ENCODE assay signal across 8 mouse cellular contexts in genomic region chr5:111331099-111331435, GRCm38 (mm10). TPM values are rescaled to one million over a fixed set of nuclear protein-coding genes. Genes with fewer than 3 reads are reported as not detected.
DNase-seq lines count a peak whose midpoint lies in the region; ATAC-seq and TF ChIP-seq lines count a peak whose summit lies in the region.

No protein-coding gene starts in this region.

- peaks cover 18% of the 10 kb centered on the region for H3K4me1 ChIP-seq in heart, embryonic 12.5 days (replicated peaks)
- H3K4me1 ChIP-seq in E14TG2a.4 (replicated peaks; ENCODE audit: low read depth, low read length): peaks cover 62% of the 10 kb centered on the region
- peaks cover 23% of the 10 kb centered on the region for H3K4me1 ChIP-seq in forebrain, embryonic 10.5 days
- H3K4me1 ChIP-seq in liver, embryonic 13.5 days (replicated peaks): peaks cover 50% of the 10 kb centered on the region

- H3K9me3 ChIP-seq in heart, embryonic 12.5 days (replicated peaks): 0 out of 2 replicates have a peak, but pooled peaks cover 6% of the 10 kb centered on the region
- H3K9me3 ChIP-seq in E14TG2a.4 (ENCODE audit: low read length): no peaks in the 10 kb centered on the region
- H3K9me3 ChIP-seq in forebrain, embryonic 10.5 days: no peaks in the 10 kb centered on the region
- H3K9me3 ChIP-seq in liver, embryonic 13.5 days (replicated peaks): no peaks in the 10 kb centered on the region

- peak overlapping the region; percentile 97 for H3K9ac ChIP-seq in heart, embryonic 12.5 days
- peak overlapping the region; percentile 97 for H3K9ac ChIP-seq in liver, embryonic 13.5 days

- DNase-seq in heart, adult 11 months: no peak
- no peak for DNase-seq in forebrain, embryonic 10.5 days (ENCODE audit: extremely low spot score, low spot score)
- no peak for DNase-seq in liver, embryonic 13.5 days
- no peak for DNase-seq in left cerebral cortex, adult 9 months (ENCODE audit: low spot score in 2 of 2)
- DNase-seq in cerebellum, adult 11-12 months: no peak
- no peak for DNase-seq in cerebellum, postnatal 4 days (ENCODE audit: low spot score in 2 of 2)

- no peak; the same call in 1 of the 2 replicates for ATAC-seq in heart, embryonic 12.5 days (ENCODE audit: insufficient number of reproducible peaks, low FRiP score)
- ATAC-seq in liver, embryonic 13.5 days (ENCODE audit: low read depth): no peak

- H3K36me3 ChIP-seq in heart, embryonic 12.5 days: peaks cover 21% of the 10 kb centered on the region
- H3K36me3 ChIP-seq in E14TG2a.4 (ENCODE audit: insufficient read depth, low read length): peaks cover 35% of the 10 kb centered on the region
- H3K36me3 ChIP-seq in forebrain, embryonic 10.5 days (replicated peaks): peaks cover 37% of the 10 kb centered on the region
- H3K36me3 ChIP-seq in liver, embryonic 13.5 days: peaks cover 28% of the 10 kb centered on the region

- H3K4me2 ChIP-seq in heart, embryonic 12.5 days: peak overlapping the region; percentile 78
- peak overlapping the region; percentile 81 for H3K4me2 ChIP-seq in liver, embryonic 13.5 days

- TF ChIP-seq CTCF in E14TG2a.4 (conservative IDR thresholded peaks at IDR 0.05; ENCODE audit: low read length): no peak

- H3K4me3 ChIP-seq in heart, embryonic 12.5 days: peak overlapping the region; percentile 91
- H3K4me3 ChIP-seq in E14TG2a.4 (replicated peaks; ENCODE audit: low read length): peak overlapping the region; percentile 99
- H3K4me3 ChIP-seq in forebrain, embryonic 10.5 days: peak overlapping the region; percentile 89
- H3K4me3 ChIP-seq in liver, embryonic 13.5 days (replicated peaks): peak overlapping the region; percentile 98

- WGBS in heart, embryonic 12.5 days: under 1% methylated on average over 14 of the region's 14 CpGs
- 1% methylated on average over 14 of the region's 14 CpGs for WGBS in forebrain, embryonic 10.5 days
- under 1% methylated on average over 14 of the region's 14 CpGs for WGBS in liver, embryonic 13.5 days (ENCODE audit: insufficient replicate concordance)

- peak overlapping the region; percentile 69; the same call in 1 of the 2 replicates for H3K27ac ChIP-seq in heart, embryonic 12.5 days (ENCODE audit: poor library complexity, severe bottlenecking)
- H3K27ac ChIP-seq in forebrain, embryonic 10.5 days: peak overlapping the region; percentile 94
- H3K27ac ChIP-seq in liver, embryonic 13.5 days: peak overlapping the region; percentile 77

- no peaks in the 10 kb centered on the region for H3K27me3 ChIP-seq in heart, embryonic 12.5 days (replicated peaks)
- H3K27me3 ChIP-seq in E14TG2a.4 (ENCODE audit: insufficient read depth, low read length): no peaks in the 10 kb centered on the region
- no peaks in the 10 kb centered on the region for H3K27me3 ChIP-seq in forebrain, embryonic 10.5 days (ENCODE audit: poor library complexity, severe bottlenecking)
- no peaks in the 10 kb centered on the region for H3K27me3 ChIP-seq in liver, embryonic 13.5 days

RNA-seq across cellular contexts. Expression of gene Pitpnb, which starts 0.5 kb away (rescaled TPM):
- polyA plus RNA-seq in heart, embryonic 12.5 days (2016; fragmentation: Nextera tagmentation; extraction: Ambion mirVana): 79.9 and 84.3 TPM in 2 replicates
- 128 and 130 TPM in 2 replicates for polyA plus RNA-seq in forebrain, embryonic 10.5 days (2016; fragmentation: Nextera tagmentation; extraction: Ambion mirVana)
- polyA plus RNA-seq in liver, embryonic 13.5 days (2015; fragmentation: Nextera tagmentation; extraction: Ambion mirVana): 41.1 and 51.0 TPM in 2 replicates
